Mouse (Mus musculus) cerebellum, adult 11-12 months (tissue): Measurements from ENCODE around the gene Ppcdc.

Source experiments
- DNase-seq: peaks from one replicate; pipeline ENCODE4 v3.0.0; 2022

Gene Ppcdc

DNA sequence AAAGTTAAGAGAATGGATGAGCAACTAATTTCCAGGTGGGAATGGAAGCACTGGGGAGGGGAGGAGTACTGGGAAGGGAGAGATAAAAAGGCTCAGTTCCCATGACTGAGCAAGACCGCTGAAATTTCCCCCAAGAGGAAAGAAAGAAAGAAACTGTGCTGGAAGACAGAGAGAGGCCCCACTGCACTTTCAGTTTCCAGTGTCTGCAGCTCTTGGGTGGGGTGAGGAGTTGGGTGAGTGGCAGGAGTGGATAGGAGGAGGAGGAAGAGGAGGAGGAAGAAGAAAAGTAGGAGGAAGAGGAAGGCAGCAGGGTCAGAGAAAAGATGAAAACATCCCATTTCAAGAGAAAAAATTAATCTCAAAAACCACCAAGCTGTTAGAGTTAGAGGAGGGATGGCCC is 94.0 kb downstream of the Ppcdc start:
- DNase-seq: no peak

GRCm38 (mm10) chr9:57343752-57344151 is 96.2 kb downstream of the Ppcdc start:
- no peak for DNase-seq

DNA sequence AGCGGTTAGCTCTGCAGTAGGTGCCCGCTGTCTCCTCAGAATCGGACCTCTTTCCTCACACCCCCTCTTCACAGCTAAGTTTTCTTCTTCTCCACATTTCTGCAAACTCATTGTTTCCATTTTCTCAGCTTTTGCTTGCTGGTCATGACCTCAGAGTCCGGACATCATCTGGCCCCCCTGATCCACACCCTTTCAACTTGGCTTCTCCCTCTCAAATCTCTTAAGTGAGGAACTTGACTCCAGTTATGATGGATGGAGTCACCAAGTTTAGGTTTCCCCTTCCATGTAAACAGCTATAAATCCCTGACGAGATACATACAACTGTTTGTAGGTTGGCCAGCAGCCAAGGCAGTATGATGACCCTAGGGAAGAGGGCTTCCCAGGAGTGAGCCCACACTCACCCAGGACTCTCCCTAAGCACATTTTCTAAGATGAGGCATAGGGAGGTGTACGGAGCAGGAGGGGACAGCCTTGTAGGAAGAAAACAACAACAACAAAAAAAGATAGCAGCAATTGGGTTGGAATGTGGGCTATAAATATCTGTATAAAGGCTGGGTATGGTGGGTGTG is 96.9 kb downstream of the Ppcdc start:
- no peak for DNase-seq

GRCm38 (mm10) chr9:57342186-57342585 is 97.7 kb downstream of the Ppcdc start:
- DNase-seq: no peak

DNA sequence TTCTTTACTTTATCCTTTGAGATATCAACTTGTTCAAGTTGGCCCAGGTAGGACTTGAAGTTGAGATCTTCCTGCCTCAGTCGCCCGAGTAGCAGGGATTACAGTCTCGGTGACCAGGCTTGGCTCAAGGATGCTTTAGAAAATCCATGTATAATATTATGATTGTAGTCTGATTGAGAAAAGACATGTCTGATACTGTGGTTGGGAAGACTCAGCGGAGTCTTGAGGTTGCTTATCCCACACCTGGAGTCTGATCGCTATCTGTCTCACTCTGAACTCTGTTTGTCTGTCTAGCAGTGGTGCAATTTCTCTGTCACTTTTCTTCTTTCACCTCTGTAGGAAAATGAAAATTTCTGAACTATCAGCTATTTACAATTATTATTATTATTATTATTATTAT is 99.6 kb downstream of the Ppcdc start:
- no peak for DNase-seq

GRCm38 (mm10) chr9:57339577-57340210 is 100.2 kb downstream of the Ppcdc start:
- no peak for DNase-seq

DNA sequence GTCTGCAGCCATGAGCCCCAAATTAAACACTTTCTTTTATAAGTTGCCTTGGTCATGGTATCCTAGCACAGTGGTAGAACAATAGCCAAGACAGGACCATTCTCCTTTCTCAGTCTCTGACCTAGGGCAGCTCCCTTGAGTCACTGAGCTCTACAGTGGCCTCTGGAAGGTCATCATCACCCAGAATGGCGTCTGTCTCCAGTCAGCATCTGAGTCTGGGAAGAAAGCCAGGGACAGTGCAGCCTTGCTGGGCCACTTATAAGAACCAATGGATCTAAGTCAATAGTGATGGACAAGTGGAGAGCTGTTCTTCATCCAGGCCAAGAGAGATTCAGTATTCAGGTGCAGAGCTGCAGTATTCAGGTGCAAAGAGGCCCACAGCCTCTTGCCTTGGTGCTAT is 101.2 kb downstream of the Ppcdc start:
- no peak for DNase-seq
